Mouse (Mus musculus) CD8-positive naive resting alpha-beta T cell, adult 2 months (primary cell): Measurements from ENCODE around the gene Tnfsfm13.

ENCODE experiments used
- DNase-seq, 2 experiments: peaks; one replicate each; pipeline ENCODE4 v3.0.0; 2022; ENCODE audit warnings: low read depth in 2 of 2, low spot score in 2 of 2

Gene Tnfsfm13

GRCm38 (mm10) chr11:69682209-69682839, 13.6 kb downstream of the Tnfsfm13 start:
- no peak for DNase-seq

- DNase-seq = peak; percentile 93 to 94
These were observed 14.3 kb downstream of the Tnfsfm13 start, which contains the start of gene Senp3 for GRCm38 (mm10) chr11:69681314-69682208. Senp3 (minus strand) TSS chr11:69682084.

GRCm38 (mm10) chr11:69680136-69680855, 15.6 kb downstream of the Tnfsfm13 start:
- no peak for DNase-seq

GRCm38 (mm10) chr11:69679144-69679543, 16.8 kb downstream of the Tnfsfm13 start:
- no peak for DNase-seq

GRCm38 (mm10) chr11:69672211-69672706, 23.6 kb downstream of the Tnfsfm13 start, which contains the start of gene Eif4a1:
Eif4a1 (minus strand) TSS chr11:69672423.
- peak; percentile 98 for DNase-seq

GRCm38 (mm10) chr11:69671726-69672124, 24.2 kb downstream of the Tnfsfm13 start:
- no peak for DNase-seq

GRCm38 (mm10) chr11:69670786-69671725, 24.8 kb downstream of the Tnfsfm13 start:
- peak; percentile 94 to 95 for DNase-seq

GRCm38 (mm10) chr11:69666665-69667005, 29.3 kb downstream of the Tnfsfm13 start:
- DNase-seq = no peak

GRCm38 (mm10) chr11:69665961-69666664, 29.8 kb downstream of the Tnfsfm13 start, which contains the start of gene Cd68:
Cd68 (minus strand) TSS chr11:69666153.
- DNase-seq = peak in 1 of 2 experiments; percentile 32

- DNase-seq = no peak
These were observed 30.4 kb downstream of the Tnfsfm13 start for GRCm38 (mm10) chr11:69665457-69665960.

- no peak for DNase-seq
These were observed 31.1 kb downstream of the Tnfsfm13 start for GRCm38 (mm10) chr11:69664841-69665240.

GRCm38 (mm10) chr11:69663795-69664194, 32.1 kb downstream of the Tnfsfm13 start:
- no peak for DNase-seq

GRCm38 (mm10) chr11:69662967-69663671, 32.8 kb downstream of the Tnfsfm13 start:
- DNase-seq = no peak

- DNase-seq = peak; percentile 91
These were observed 33.5 kb downstream of the Tnfsfm13 start, which contains the start of gene Mpdu1 for GRCm38 (mm10) chr11:69662213-69662966. Mpdu1 (minus strand) TSS chr11:69662642.

- DNase-seq = no peak
These were observed 34.5 kb downstream of the Tnfsfm13 start for GRCm38 (mm10) chr11:69661221-69661881.

GRCm38 (mm10) chr11:69657462-69657881, 38.4 kb downstream of the Tnfsfm13 start:
- DNase-seq = no peak
